Mouse (Mus musculus): ENCODE data around the gene C1qtnf2. TPM values are rescaled to one million over a fixed set of nuclear protein-coding genes. Genes with fewer than 3 reads are reported as not detected.

Gene C1qtnf2
- 4.0 and 5.9 TPM in 2 replicates for polyA plus RNA-seq (2011; ENCODE audit: insufficient read length, low read depth, missing spikeins)

GRCm38 (mm10) chr11:43474225-43474774 is at the start of gene C1qtnf2:
Gene C1qtnf2 (plus strand): TSS chr11:43474276.
- Histone ChIP-seq H3K4me3 (ENCODE audit: insufficient read depth, low read length) (peak within 1 kb of the TSS; percentile 26), H3K4me1 (ENCODE audit: control insufficient read depth, insufficient read depth, low read length) (peaks cover 7% of the 10 kb centered on the region), H3K27ac (ENCODE audit: insufficient read depth, low read length) (0 out of 2 replicates have a peak within 1 kb of the TSS, but pooled peaks have one; percentile 27)
- TF ChIP-seq POLR2A (IDR thresholded peaks at IDR 0.05; ENCODE audit: low read depth, low read length), result no peak
- no peak for TF ChIP-seq CTCF (IDR thresholded peaks at IDR 0.05; ENCODE audit: borderline replicate concordance, insufficient read depth, low read length)

- TF ChIP-seq POLR2A (IDR thresholded peaks at IDR 0.05; ENCODE audit: low read depth, low read length) (no peak), CTCF (IDR thresholded peaks at IDR 0.05; ENCODE audit: borderline replicate concordance, insufficient read depth, low read length) (no peak)
- H3K4me3 ChIP-seq (ENCODE audit: insufficient read depth, low read length), result no peak overlapping the region
- no peaks in the 10 kb centered on the region for H3K4me1 ChIP-seq (ENCODE audit: control insufficient read depth, insufficient read depth, low read length)
- no peak overlapping the region for H3K27ac ChIP-seq (ENCODE audit: insufficient read depth, low read length)
Observed at GRCm38 (mm10) chr11:43424386-43424785, 49.7 kb upstream of the C1qtnf2 start.

- Histone ChIP-seq H3K27ac (ENCODE audit: insufficient read depth, low read length) (no peak overlapping the region), H3K4me3 (ENCODE audit: insufficient read depth, low read length) (no peak overlapping the region), H3K4me1 (ENCODE audit: control insufficient read depth, insufficient read depth, low read length) (no peaks in the 10 kb centered on the region)
- TF ChIP-seq CTCF (IDR thresholded peaks at IDR 0.05; ENCODE audit: borderline replicate concordance, insufficient read depth, low read length), result no peak
- no peak for TF ChIP-seq POLR2A (IDR thresholded peaks at IDR 0.05; ENCODE audit: low read depth, low read length)
Observed at GRCm38 (mm10) chr11:43425166-43425709, 48.8 kb upstream of the C1qtnf2 start.

- H3K4me1 ChIP-seq (ENCODE audit: control insufficient read depth, insufficient read depth, low read length), result no peaks in the 10 kb centered on the region
- H3K4me3 ChIP-seq (ENCODE audit: insufficient read depth, low read length), result peak within 1 kb of the TSS; percentile 73
- peak within 1 kb of the TSS; percentile 64; the same call in 1 of the 2 replicates for H3K27ac ChIP-seq (ENCODE audit: insufficient read depth, low read length)
- TF ChIP-seq CTCF (IDR thresholded peaks at IDR 0.05; ENCODE audit: borderline replicate concordance, insufficient read depth, low read length), result no peak
- peak; percentile 98 for TF ChIP-seq POLR2A (IDR thresholded peaks at IDR 0.05; ENCODE audit: low read depth, low read length)
Observed at GRCm38 (mm10) chr11:43425824-43426413, 48.2 kb upstream of the C1qtnf2 start, which contains the start of gene Pttg1. Gene Pttg1 (minus strand): TSS chr11:43426251.

- Histone ChIP-seq H3K4me1 (ENCODE audit: control insufficient read depth, insufficient read depth, low read length) (no peaks in the 10 kb centered on the region), H3K27ac (ENCODE audit: insufficient read depth, low read length) (peak overlapping the region; percentile 64; the same call in 1 of the 2 replicates), H3K4me3 (ENCODE audit: insufficient read depth, low read length) (peak overlapping the region; percentile 44)
- TF ChIP-seq POLR2A (IDR thresholded peaks at IDR 0.05; ENCODE audit: low read depth, low read length) (no peak), CTCF (IDR thresholded peaks at IDR 0.05; ENCODE audit: borderline replicate concordance, insufficient read depth, low read length) (no peak)
Observed at GRCm38 (mm10) chr11:43426414-43426884, 47.6 kb upstream of the C1qtnf2 start.

GRCm38 (mm10) chr11:43433254-43434023 is 40.6 kb upstream of the C1qtnf2 start, which contains the start of gene Slu7:
Gene Slu7 (plus strand): TSS chr11:43433744.
- H3K27ac ChIP-seq (ENCODE audit: insufficient read depth, low read length), result no peak within 1 kb of the TSS
- H3K4me3 ChIP-seq (ENCODE audit: insufficient read depth, low read length), result peak within 1 kb of the TSS; percentile 72
- 0 out of 2 replicates have a peak, but pooled peaks cover 5% of the 10 kb centered on the region for H3K4me1 ChIP-seq (ENCODE audit: control insufficient read depth, insufficient read depth, low read length)
- TF ChIP-seq POLR2A (IDR thresholded peaks at IDR 0.05; ENCODE audit: low read depth, low read length), result peak; percentile 58; the same call in 1 of the 2 replicates
- no peak for TF ChIP-seq CTCF (IDR thresholded peaks at IDR 0.05; ENCODE audit: borderline replicate concordance, insufficient read depth, low read length)

- 0 out of 2 replicates have a peak, but pooled peaks cover 5% of the 10 kb centered on the region for H3K4me1 ChIP-seq (ENCODE audit: control insufficient read depth, insufficient read depth, low read length)
- TF ChIP-seq CTCF (IDR thresholded peaks at IDR 0.05; ENCODE audit: borderline replicate concordance, insufficient read depth, low read length), result no peak
- no peak; the same call in none of the 2 replicates for TF ChIP-seq POLR2A (IDR thresholded peaks at IDR 0.05; ENCODE audit: low read depth, low read length)
- H3K27ac ChIP-seq (ENCODE audit: insufficient read depth, low read length), result no peak overlapping the region
- H3K4me3 ChIP-seq (ENCODE audit: insufficient read depth, low read length), result peak overlapping the region; percentile 72
Observed at GRCm38 (mm10) chr11:43434024-43434407, 40.1 kb upstream of the C1qtnf2 start.

GRCm38 (mm10) chr11:43441121-43441520 is 33.0 kb upstream of the C1qtnf2 start:
- Histone ChIP-seq H3K4me1 (ENCODE audit: control insufficient read depth, insufficient read depth, low read length) (no peaks in the 10 kb centered on the region), H3K27ac (ENCODE audit: insufficient read depth, low read length) (no peak overlapping the region), H3K4me3 (ENCODE audit: insufficient read depth, low read length) (no peak overlapping the region)
- TF ChIP-seq CTCF (IDR thresholded peaks at IDR 0.05; ENCODE audit: borderline replicate concordance, insufficient read depth, low read length) (no peak), POLR2A (IDR thresholded peaks at IDR 0.05; ENCODE audit: low read depth, low read length) (no peak)

- TF ChIP-seq CTCF (IDR thresholded peaks at IDR 0.05; ENCODE audit: borderline replicate concordance, insufficient read depth, low read length) (no peak), POLR2A (IDR thresholded peaks at IDR 0.05; ENCODE audit: low read depth, low read length) (no peak)
- H3K27ac ChIP-seq (ENCODE audit: insufficient read depth, low read length), result no peak overlapping the region
Observed at GRCm38 (mm10) chr11:43443183-43443582, 30.9 kb upstream of the C1qtnf2 start.

More at GRCm38 (mm10) chr11:43443183-43443582, 30.9 kb upstream of the C1qtnf2 start:
- Histone ChIP-seq H3K4me1 (ENCODE audit: control insufficient read depth, insufficient read depth, low read length) (no peaks in the 10 kb centered on the region), H3K4me3 (ENCODE audit: insufficient read depth, low read length) (no peak overlapping the region)
